Mouse (Mus musculus): ENCODE results near the gene Ccdc110.

The Ccdc110 gene

DNA sequence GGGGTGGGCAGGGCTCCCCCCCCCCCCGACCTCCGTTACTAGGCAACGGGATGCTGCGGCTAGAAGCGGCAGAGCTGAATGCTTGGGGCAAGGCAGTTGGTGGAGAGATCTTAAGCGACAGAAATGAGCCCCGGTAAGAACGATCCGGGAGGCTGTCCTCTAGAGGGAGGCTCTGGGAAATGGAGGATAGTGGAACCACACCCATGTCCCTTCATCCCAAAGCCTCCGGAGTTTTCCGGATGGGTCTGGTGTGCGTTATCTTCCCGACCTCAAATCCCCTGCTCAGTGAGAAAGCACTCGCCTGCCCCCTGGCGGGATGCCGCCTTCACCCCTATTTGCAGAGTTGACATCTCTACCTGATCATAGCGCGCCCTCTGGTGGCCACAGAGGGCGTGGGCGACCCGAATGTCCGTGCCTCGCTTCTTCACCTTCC lies at the start of gene Ccdc110:
Ccdc110 (plus strand) TSS at position 38 of the 433 bp plus-strand sequence.
- DNase-seq (ENCODE audit: low spot score) = peak; percentile 94

DNA sequence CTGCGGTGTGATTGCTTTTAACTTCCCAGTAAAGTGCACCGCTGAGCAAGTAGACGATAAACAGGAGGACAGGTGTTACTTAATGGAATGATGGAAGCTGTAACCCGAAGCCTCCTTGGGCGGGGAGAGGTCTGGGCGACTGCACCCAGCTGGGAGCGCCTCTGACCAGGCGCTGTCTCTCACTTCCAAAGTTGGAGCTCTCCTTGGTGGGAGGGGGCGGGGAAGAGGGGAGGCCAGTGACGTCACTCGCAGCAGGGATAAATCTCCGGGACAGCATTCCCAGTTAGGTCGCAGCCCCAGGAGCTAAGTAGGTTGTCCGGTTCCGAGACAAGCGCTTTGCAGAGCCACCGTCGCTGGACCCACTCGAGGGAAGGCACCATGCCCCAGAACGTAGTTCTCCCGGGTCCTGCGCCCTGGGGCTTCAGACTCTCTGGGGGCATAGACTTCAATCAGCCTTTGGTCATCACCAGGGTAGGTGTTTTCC lies 49.2 kb upstream of the Ccdc110 start, which contains the start of gene Pdlim3:
Pdlim3 (plus strand) TSS at position 260 of the 484 bp plus-strand sequence.
- DNase-seq (ENCODE audit: low spot score) = no peak

DNA sequence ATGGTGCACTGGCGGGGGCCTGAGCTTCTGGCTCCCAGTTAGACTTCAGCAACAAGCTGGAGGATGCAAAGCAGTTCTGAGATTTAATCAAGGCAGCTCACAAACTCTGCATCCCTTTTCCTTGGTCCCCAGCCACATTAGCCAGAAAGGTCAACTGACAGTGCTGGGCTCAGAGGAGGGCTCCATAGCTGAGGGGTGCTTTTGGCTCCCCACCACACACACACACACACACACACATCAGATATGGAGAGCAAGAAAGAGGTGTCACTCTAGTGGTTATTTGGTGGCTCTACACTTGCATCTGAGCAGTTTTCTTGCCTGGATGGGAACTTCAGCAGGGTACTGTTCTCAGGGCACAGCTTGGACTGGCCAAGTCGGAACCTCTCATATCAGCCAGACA lies 48.6 kb upstream of the Ccdc110 start:
- DNase-seq (ENCODE audit: low spot score) = no peak

DNA sequence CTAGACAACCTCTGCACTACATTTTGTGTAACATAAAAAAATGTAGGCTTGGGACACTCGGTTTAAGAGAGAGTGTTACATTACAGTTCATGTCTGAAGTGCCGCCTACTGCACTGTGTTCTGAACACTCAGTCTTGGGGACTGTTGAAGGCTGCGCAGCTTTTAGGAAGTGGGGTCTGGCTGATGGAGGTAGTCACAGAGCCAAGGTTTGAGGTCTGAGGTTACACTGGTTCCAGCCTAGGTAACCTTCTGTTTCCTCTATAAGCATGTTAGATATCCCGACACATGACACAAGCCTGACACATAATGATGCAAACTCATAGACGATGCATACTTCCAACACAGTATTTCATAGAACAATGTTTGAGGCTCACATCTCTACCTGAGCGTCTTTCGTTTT lies 44.7 kb upstream of the Ccdc110 start:
- DNase-seq (ENCODE audit: low spot score) = no peak

DNA sequence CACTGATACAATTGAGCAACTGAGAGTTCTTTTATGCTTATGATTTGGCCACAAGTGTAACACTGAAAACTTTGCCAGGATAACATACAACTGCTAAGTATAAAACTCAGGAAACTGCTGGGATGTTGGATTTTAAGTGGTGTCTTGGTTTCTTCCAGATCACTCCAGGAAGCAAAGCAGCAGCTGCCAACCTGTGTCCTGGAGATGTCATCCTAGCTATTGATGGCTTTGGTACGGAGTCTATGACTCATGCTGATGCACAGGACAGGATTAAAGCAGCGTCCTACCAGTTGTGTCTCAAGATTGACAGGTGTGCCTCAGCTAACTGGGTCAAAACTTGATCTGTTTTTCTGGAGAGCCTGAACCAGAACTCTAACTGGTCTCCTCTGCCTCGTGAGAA lies 37.8 kb upstream of the Ccdc110 start:
- no peak for DNase-seq (ENCODE audit: low spot score)

DNA sequence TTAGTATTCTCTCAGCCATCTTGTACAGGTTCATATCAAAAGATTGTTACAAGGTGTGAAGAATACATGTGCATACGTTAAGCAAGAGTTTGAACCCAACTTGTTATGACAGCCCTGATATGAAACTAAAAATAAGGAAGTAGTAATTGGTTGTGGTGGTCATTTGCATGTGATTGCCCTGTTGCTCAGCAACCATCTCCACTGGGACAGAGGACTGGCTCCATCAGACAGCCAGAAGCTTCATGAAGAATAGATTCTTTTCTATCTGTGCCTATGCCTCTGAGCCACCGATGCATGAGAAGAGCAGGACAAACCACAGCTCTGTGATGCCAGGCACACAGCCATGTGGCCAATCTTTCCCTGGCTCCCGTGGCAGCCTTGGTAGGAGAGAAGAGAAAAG lies 34.6 kb upstream of the Ccdc110 start:
- DNase-seq (ENCODE audit: low spot score) = no peak

DNA sequence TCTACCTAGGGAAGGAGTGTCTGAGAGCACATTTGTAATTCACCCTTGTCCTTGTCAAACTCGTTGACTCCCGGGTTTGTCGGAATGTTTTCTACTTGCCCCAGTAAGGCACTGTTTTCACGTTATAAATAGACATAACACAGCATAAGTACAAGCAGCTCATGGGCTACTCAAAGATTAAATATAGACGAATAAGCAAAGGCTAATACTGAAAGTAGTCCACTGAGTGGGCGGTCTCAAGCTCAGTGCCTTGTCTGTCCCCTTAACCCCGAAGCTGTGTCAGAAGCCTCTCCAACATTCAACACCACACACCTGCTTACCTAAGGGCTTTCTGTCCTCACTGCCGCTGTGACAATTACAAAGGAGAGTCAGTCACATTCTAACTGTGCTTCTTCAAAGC lies 32.8 kb upstream of the Ccdc110 start:
- DNase-seq (ENCODE audit: low spot score) = no peak

DNA sequence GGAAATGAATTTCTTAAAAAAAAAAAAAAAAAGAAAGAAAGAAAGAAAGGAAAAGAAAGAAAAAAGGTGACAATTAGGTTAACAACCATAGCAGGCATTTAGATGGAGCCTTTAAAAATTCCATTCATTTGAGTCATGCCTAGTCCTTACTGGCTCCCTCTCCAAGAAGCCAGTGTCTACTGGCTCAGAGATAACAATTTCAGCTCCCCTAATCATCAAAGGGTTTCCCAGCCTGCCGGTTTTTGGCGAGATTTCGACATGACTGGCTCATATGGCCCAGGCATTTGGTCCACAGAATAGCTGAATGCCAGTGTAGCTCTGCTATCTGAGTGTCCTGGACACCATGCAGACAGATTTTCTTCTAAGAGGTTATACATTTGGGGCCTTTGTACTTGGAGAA lies 30.8 kb upstream of the Ccdc110 start:
- DNase-seq (ENCODE audit: low spot score) = no peak

DNA sequence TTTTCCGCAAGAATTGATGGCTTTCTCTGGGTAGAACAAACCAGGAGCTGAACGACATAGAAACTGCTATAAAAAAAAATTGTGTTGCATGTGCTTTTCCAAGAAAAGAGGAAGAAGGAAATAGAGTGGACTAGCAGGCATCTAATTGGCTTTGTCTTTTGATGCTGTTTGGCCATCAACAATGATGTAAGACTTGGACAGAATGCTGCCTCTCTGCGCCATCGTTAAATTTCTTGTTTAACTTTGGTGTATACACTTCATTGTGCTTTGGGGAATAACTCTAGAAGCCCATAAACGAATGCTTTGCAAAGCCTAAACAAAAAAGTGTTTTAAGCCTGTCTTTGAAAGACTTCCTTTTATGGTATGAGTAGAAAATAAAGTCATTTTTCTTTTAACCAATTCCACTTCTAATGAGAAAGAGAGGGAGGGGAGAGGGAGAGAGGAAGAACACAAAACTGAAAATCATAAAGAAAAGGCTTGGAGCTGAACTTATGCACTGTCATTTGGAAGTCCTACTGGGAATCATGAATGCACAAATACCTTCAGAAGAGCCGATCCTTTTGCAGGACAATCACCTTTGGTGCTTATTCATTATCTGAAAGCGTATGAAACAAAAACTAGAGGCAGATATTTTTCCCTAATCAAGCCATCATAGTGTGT lies 28.7 kb upstream of the Ccdc110 start:
- no peak for DNase-seq (ENCODE audit: low spot score)

DNA sequence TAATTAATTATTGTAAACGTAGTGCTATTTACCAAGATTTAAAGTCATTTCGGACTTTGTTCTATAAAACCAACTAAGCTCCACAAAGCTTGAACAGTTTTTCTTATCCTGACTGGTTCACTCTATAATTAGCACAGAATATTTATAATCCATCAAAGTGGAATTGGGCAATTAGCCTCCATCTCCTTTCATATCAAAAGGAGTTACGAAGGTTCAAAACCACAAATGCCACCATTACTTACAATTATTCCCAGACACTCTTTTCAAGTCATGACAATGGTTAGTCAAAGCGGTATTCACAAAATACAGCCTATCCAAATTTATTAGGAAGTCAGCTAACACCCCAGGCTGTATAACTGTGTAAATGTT lies 28.2 kb upstream of the Ccdc110 start:
- no peak for DNase-seq (ENCODE audit: low spot score)

DNA sequence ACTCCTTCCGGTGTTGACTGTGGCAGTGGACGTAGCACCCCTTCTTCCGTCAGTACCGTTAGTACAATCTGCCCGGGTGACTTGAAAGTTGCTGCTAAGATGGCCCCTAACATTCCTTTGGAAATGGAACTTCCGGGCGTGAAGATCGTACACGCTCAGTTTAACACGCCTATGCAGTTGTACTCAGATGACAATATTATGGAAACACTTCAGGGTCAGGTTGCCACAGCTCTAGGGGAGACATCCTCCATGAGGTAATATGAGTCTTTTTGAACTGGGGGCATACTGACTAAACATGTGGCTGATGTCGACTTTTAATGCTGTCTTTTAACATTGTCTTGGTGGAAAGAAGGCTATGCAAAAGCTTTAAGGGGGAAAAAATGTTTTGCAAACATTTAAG lies 20.7 kb upstream of the Ccdc110 start:
- DNase-seq (ENCODE audit: low spot score) = no peak

DNA sequence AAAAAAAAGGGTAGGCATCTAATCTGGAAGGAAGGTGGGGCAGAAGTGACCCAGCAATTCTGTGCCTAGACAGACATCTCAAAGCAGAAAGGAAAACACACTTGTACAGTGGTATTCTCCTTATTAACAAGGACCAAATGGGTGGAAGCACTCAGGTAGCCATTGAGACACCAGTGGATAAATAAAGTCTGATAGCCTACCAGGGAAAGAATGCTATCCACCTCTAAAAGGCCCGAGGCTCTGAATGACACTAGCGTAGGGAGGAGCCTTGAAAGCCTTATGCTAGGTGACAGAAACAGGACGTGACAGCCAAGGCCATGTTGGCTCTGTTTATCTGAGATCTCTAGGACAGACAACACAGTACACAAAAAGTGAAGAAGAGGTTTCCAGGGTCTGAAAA lies 17.9 kb upstream of the Ccdc110 start:
- DNase-seq (ENCODE audit: low spot score) = no peak

DNA sequence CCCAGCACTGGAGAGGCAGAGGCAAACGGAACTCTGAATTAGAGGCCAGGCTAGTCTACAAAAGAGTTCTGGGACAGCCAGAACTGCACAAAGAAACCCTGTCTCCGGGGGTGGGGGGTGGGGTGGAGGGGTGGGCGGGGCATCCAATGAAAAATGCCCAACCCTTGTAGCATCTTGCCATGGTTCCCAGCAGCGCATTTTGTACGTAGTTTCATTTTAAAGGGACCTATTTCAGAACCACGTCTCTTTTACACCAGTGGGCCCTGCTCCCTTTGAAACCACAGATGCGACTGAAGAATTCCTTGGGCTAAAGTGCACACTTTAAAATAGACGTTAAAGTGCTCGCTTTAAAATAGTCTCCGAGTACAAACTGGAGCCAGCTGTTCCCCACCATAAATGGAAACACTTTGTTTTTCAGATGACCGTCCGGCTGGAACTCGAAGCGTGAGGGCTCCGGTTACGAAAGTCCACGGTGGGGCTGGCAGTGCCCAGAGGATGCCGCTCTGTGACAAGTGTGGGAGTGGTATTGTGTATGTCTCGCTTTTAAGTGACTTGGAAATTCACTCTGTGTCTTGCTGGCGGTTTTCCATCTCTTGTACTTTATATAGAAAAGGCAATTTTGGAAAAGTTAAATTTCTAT lies 17.3 kb upstream of the Ccdc110 start:
- no peak for DNase-seq (ENCODE audit: low spot score)

DNA sequence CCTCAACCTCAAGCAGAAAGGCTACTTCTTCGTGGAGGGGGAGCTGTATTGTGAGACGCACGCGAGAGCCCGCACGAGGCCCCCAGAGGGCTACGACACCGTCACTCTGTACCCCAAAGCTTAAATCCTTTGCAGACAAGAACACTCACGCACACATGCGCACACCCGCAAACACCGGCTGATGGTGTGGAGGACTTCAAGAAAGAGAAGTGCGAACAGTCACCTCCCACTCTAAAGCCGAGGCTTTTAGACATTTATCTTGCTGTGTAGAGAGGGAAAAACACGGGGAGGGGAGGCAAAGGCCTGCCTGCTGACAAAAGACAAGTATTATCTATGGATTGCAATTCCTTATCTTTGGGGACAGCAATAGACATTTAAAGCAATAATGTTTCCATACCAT lies 15.5 kb upstream of the Ccdc110 start:
- DNase-seq (ENCODE audit: low spot score) = no peak

DNA sequence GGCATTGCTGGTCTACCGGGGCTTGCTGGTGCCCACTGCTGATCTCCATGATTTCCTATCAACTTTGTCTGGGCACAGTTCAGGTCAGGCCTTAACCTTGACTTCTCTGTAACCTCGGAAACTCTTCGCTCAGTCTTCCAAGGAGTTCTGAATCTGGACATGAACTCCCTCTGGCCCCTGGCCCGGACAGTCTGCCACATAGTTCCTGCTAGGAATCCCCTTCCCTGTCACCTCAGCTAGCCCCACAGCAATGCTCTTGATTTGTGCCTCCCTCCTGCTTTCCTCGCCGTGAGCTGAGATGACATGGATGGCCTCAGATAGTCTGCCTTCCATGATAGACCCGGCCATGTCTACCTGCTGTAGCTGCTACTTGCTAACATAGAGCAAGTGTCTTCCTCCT lies 14.0 kb upstream of the Ccdc110 start:
- no peak for DNase-seq (ENCODE audit: low spot score)

DNA sequence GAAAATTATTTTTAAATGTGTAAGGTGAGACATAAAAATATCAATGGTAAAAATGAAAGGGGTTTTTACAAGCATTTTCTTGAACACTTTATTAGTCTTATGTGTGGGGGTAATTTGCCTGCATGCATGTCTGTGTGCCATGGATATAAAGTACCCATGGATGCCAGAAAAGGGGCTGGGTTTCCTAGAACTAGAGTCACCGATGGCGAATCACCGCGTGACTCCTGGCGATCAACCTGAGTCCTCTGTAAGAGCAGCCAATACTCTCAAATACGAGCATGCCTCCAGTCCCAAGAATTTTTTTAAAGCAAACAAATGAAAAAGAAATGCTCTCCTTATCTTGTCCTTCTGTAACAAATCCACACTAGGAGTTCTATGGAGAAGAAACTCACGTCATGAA lies 12.3 kb upstream of the Ccdc110 start:
- DNase-seq (ENCODE audit: low spot score) = no peak

DNA sequence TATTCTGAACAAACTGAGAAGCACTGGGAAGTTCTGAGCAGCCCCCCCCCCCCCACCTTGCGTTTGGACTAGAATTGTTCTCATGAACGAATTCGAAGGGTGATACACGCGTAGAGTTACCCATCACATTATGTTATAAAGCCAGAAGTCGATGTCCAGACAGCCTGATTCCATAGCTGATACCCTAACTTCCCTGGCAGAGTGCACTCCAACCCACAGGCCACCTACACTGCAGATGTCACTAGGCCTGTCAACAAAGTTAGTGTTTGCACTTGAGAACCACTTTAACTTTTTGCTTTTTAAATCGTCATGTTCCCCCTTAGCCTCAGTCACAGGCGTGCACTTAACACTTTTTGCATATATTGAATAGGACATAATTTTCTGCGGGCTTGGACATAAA lies 2.6 kb downstream of the Ccdc110 start:
- no peak for DNase-seq (ENCODE audit: low spot score)

DNA sequence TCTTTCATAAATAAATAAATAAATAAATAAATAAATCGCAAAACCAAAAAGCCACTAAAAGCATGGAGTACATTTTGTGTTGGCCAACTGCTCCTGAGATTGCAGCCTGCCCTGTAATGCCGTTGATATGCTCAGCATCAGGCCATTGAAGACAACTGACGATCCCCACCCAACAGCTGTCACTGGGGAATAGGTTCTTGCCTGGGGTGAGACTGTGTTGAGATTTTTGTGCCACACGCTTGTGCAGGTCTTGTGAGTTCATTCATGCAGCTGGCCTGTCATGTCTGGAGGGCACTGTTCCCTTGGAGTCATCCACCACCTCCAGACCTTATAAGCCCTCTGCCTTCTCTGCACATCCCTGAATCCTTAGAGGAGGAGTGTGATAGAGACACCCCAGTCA lies 11.9 kb downstream of the Ccdc110 start:
- DNase-seq (ENCODE audit: low spot score) = no peak

DNA sequence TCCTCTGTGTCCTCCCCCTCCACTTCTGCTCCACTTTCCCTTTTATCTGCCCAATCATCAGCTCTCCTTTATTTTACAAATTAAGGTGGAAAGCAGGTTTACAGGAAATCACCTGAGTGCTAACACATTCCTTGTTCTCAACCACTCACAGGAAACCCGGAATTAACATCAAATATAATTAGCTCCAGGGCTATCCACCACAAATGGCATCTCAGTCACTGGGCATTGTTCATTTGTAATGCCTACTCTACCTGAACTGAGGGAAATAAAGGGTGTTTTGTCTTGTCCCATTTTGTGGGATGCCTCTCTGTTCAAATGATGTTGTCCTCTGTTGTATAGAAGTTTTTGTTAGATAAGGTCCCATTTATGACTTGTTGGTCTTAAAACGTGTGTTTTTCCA lies 16.2 kb downstream of the Ccdc110 start:
- DNase-seq (ENCODE audit: low spot score) = no peak

DNA sequence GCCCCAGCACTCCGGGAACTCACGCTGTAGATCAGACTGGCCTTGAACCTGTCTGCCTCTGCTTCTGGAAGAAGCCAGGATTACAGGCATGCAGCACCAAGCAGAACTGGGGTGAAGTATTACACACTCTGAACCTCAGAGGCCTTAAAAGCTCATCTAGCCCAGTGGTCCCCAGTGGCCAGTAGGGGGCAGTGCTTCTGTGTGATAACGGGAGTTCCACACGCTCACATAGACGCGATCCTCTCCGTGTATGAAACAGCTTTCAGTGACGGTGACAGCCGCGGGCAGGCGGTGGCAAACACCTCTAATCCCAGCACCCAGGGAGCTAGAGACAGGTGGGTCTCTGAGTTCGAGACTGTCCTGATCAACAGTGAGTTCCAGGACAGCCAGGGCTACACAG lies 36.5 kb downstream of the Ccdc110 start:
- DNase-seq (ENCODE audit: low spot score) = no peak

DNA sequence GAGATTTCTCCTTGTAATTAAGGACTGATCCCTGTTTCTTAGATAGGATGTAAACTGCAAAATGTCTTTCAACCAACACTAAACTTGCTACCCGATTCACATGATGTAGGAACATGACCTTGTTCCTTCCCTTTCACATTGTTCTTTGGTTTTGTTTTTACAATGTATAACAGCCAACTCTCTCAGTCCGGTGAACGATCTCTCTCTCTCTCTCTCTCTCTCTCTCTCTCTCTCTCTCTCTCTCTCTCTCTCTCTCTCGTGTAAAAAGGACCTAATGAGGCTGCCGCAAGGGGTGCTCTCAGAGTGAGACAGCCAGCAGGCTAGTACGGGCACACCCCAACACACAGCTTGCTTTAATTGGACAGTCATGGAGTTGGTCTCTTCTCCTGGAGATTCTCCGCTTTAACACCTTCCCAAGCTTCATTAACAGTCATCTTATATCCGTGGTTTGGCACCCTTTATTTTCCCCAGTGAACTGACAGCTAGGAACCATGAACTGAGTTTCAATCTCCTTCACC lies 39.6 kb downstream of the Ccdc110 start:
- no peak for DNase-seq (ENCODE audit: low spot score)

DNA sequence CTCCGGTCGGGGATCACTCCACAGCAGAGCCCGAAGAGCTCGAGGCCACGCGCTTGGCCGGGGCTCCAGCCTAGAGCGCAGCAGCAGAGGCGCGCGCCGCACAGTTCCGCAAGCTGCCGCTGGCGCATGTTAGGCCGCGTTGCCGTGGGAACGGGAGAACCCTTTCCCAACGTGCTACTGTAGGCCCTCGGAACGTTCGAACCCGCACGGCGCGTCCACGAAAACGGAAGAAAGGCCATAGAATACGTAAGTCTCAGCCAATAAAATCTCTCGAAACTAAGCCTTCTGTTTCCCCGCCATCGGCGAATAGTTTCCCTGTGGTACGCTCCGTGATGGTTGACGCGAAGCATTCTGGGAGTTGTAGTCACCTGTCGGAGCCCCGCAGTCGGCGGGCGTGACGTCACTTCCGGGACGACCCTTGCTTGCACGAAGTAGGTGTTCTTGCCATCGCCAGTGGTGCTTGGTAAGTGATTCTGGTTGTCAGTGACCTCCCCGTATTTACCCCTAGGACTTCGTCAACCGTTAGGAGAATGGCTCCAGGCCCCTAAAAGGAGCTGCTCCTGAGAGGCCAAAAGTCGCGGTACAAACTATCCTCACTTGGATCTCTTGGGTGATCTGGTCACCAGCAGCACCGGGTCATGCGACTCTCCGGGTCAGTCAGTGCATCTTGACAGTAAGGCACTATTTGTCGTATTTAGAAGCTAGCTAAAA lies 40.9 kb downstream of the Ccdc110 start, which contains the start of the genes 1700029J07Rik and Ufsp2:
1700029J07Rik (minus strand) TSS at position 127 of the 711 bp plus-strand sequence.
Ufsp2 (plus strand) TSS at position 403 of the 711 bp plus-strand sequence.
- peak; percentile 99 for DNase-seq (ENCODE audit: low spot score)
